12 mouse cellular contexts compared by ENCODE assay signal in the genomic region with DNA sequence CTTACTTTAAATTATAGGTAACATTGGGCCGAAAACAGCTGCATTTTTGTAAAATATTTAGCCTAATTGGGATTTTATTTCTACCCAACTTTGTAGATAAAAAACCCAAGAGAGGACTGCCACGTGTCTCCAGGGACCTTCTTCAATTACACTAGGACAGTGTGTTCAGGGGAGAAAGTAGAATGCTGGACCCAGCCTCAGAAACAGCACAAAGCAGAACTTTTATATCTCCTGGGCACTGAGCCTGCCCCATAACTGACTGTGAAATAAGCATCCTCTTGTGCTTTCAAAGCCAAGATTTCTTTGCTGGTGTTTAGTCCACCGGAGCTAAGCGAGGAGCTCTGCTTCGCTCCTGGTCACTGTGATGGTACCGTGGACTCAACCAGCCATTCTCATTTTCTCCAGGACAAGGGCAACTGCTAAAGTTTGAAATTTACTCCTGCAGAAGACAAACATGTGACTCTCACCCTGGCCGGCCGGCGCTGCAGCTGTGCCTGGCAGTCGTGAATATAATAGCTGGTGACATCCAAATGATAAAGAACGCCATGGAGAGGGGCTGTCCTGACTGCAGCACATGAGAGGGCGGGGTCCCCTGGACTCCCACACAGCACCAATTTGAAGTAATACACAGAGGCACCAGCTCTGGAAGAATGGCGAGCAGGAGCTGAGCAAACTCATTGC.
DNase-seq lines count a peak whose midpoint lies in the region; ATAC-seq and TF ChIP-seq lines count a peak whose summit lies in the region.
"Had no signal": no experiment of that assay in that cellular context is flagged by ENCODE, and none has a peak within 500 bp of the region (broad histone marks: within the 10 kb centered on the region; RNA-seq: fewer than 3 reads in every experiment).

No protein-coding gene starts in this region.

- no peaks in the 10 kb centered on the region for H3K27me3 ChIP-seq in forebrain, embryonic 10.5 days (ENCODE audit: poor library complexity, severe bottlenecking)
- H3K27me3 ChIP-seq in forebrain, embryonic 12.5 days, result no peaks in the 10 kb centered on the region
- no peaks in the 10 kb centered on the region for H3K27me3 ChIP-seq in kidney, embryonic 15.5 days
- no peaks in the 10 kb centered on the region for H3K27me3 ChIP-seq in hindbrain, embryonic 15.5 days

- H3K4me1 ChIP-seq in forebrain, embryonic 10.5 days, result peaks cover 37% of the 10 kb centered on the region
- peaks cover 32% of the 10 kb centered on the region for H3K4me1 ChIP-seq in forebrain, embryonic 12.5 days
- H3K4me1 ChIP-seq in kidney, embryonic 15.5 days, result peaks cover 42% of the 10 kb centered on the region
- peaks cover 0 to 13% of the 10 kb centered on the region in 2 experiments; a peak in 2 of 4 replicates for H3K4me1 ChIP-seq in ES-E14 (ENCODE audit: control insufficient read depth in 2 of 2, insufficient read depth in 2 of 2, low read length in 2 of 2, poor library complexity in 1 of 2)
- H3K4me1 ChIP-seq in hindbrain, embryonic 15.5 days (replicated peaks), result peaks cover 22% of the 10 kb centered on the region

- H3K4me2 ChIP-seq in forebrain, embryonic 12.5 days, result no peak overlapping the region
- no peak overlapping the region for H3K4me2 ChIP-seq in kidney, embryonic 15.5 days
- no peak overlapping the region for H3K4me2 ChIP-seq in hindbrain, embryonic 15.5 days

- DNase-seq in forebrain, embryonic 10.5 days (ENCODE audit: extremely low spot score, low spot score), result no peak
- no peak for DNase-seq in kidney, postnatal 25 days
- DNase-seq in ES-E14 (ENCODE audit: low read depth, low spot score), result no peak
- no peak for DNase-seq in MN1 (ENCODE audit: low spot score)
- DNase-seq in layer of hippocampus, adult 8-10 months (ENCODE audit: low spot score in 2 of 2), result no peak
- DNase-seq: adrenal gland, adult 8-10 months; cerebellum, adult 18-20 months; layer of hippocampus, postnatal 36 days; lung, postnatal 10 days had no signal

- H3K27ac ChIP-seq in forebrain, embryonic 10.5 days, result peak overlapping the region; percentile 16; the same call in 1 of the 2 replicates
- H3K27ac ChIP-seq in forebrain, embryonic 12.5 days, result no peak overlapping the region
- no peak overlapping the region; the same call in 1 of the 2 replicates for H3K27ac ChIP-seq in kidney, embryonic 15.5 days
- H3K27ac ChIP-seq in ES-E14 (ENCODE audit: insufficient read depth, low read depth, low read length, poor library complexity, severe bottlenecking), result peak overlapping the region; percentile 8; the same call in 1 of the 2 replicates
- no peak overlapping the region for H3K27ac ChIP-seq in hindbrain, embryonic 15.5 days (replicated peaks)

- in situ Hi-C loops in ES-E14 (cut with MboI; ENCODE audit: low sequenced_read_pairs in 2 of 2, unreplicated experiment in 2 of 2), result no loop called here

- peaks cover 7% of the 10 kb centered on the region for H3K36me3 ChIP-seq in forebrain, embryonic 10.5 days (replicated peaks)
- H3K36me3 ChIP-seq in forebrain, embryonic 12.5 days (replicated peaks), result peaks cover 2% of the 10 kb centered on the region; the same call in 1 of the 2 replicates
- no peaks in the 10 kb centered on the region for H3K36me3 ChIP-seq in kidney, embryonic 15.5 days
- no peaks in the 10 kb centered on the region for H3K36me3 ChIP-seq in ES-E14 (ENCODE audit: control insufficient read depth, insufficient read depth, low read length, poor library complexity, severe bottlenecking)
- H3K36me3 ChIP-seq in hindbrain, embryonic 15.5 days, result no peaks in the 10 kb centered on the region

- H3K4me3 ChIP-seq in forebrain, embryonic 10.5 days, result no peak overlapping the region
- no peak overlapping the region for H3K4me3 ChIP-seq in forebrain, embryonic 12.5 days (replicated peaks)
- H3K4me3 ChIP-seq in kidney, embryonic 15.5 days (replicated peaks), result no peak overlapping the region
- no peak overlapping the region for H3K4me3 ChIP-seq in ES-E14 (ENCODE audit: insufficient read depth in 1 of 2, low read depth in 1 of 2, low read length in 2 of 2, poor library complexity in 1 of 2, severe bottlenecking in 1 of 2)
- H3K4me3 ChIP-seq in hindbrain, embryonic 15.5 days, result no peak overlapping the region

- no peak overlapping the region for H3K9ac ChIP-seq in forebrain, embryonic 12.5 days
- H3K9ac ChIP-seq in kidney, embryonic 15.5 days, result no peak overlapping the region
- no peak overlapping the region for H3K9ac ChIP-seq in ES-E14 (ENCODE audit: insufficient read depth, low read depth, low read length, poor library complexity, severe bottlenecking)
- no peak overlapping the region for H3K9ac ChIP-seq in hindbrain, embryonic 15.5 days

- peaks cover 3% of the 10 kb centered on the region; the same call in 1 of the 2 replicates for H3K9me3 ChIP-seq in forebrain, embryonic 10.5 days
- no peaks in the 10 kb centered on the region for H3K9me3 ChIP-seq in forebrain, embryonic 12.5 days
- no peaks in the 10 kb centered on the region for H3K9me3 ChIP-seq in kidney, embryonic 15.5 days (replicated peaks)
- H3K9me3 ChIP-seq in ES-E14 (ENCODE audit: control insufficient read depth, insufficient read depth, low read depth, low read length), result no peaks in the 10 kb centered on the region
- H3K9me3 ChIP-seq in hindbrain, embryonic 15.5 days, result no peaks in the 10 kb centered on the region

- ATAC-seq in forebrain, embryonic 12.5 days (ENCODE audit: low FRiP score), result no peak
- ATAC-seq in kidney, embryonic 15.5 days (replicated peaks; ENCODE audit: low FRiP score), result peak; percentile 27; the same call in 1 of the 2 replicates
- peak; percentile 23; the same call in 1 of the 2 replicates for ATAC-seq in hindbrain, embryonic 15.5 days (ENCODE audit: low FRiP score, low read depth)

- 87% methylated on average over 13 of the region's 13 CpGs for WGBS in forebrain, embryonic 10.5 days
- WGBS in forebrain, embryonic 12.5 days, result 78% methylated on average over 13 of the region's 13 CpGs
- WGBS in kidney, embryonic 15.5 days, result 51% methylated on average over 13 of the region's 13 CpGs
- 54% methylated on average over 13 of the region's 13 CpGs for WGBS in hindbrain, embryonic 15.5 days

TF ChIP-seq in ES-E14, 5 proteins besides CTCF, POLR2A, EP300 and RAD21:
- TF ChIP-seq ZNF384 (IDR thresholded peaks at IDR 0.05; ENCODE audit: low read depth, low read length), result no peak
- TF ChIP-seq HCFC1 (IDR thresholded peaks at IDR 0.05; ENCODE audit: borderline replicate concordance, insufficient read depth, low read length), result no peak
- no peak for TF ChIP-seq CHD2 (IDR thresholded peaks at IDR 0.05; ENCODE audit: low read depth, low read length)
- TF ChIP-seq ZC3H11A (IDR thresholded peaks at IDR 0.05; ENCODE audit: borderline replicate concordance, low read depth, low read length), result no peak
- no peak for TF ChIP-seq MAFK (IDR thresholded peaks at IDR 0.05; ENCODE audit: insufficient read depth, low read depth, low read length)

Comparison
In these comparisons a context has a peak if more than half of its experiments do, and no peak if none do; other contexts are left out.
1. H3K27ac ChIP-seq: peak in forebrain, embryonic 10.5 days (single experiment) and ES-E14 (single experiment); none in forebrain, embryonic 12.5 days (single experiment), kidney, embryonic 15.5 days (single experiment) and hindbrain, embryonic 15.5 days (single experiment).